Mouse (Mus musculus) neural tube, embryonic 14.5 days (tissue): ENCODE measurements around the gene A630023A22Rik. TPM values are rescaled to one million over a fixed set of nuclear protein-coding genes. Genes with fewer than 3 reads are reported as not detected.

Experiments used
- ATAC-seq: fragments of 200-750 bp; cut with Nextera tagmentation; 2 replicates; pipeline ENCODE4 v1.8.0; 2017; ENCODE audit warnings: low read depth, mild to moderate bottlenecking, moderate TSS enrichment, moderate library complexity
- H3K27ac ChIP-seq: fragments of 300-500 bp; sonication (generic); 2 replicates; pipeline ENCODE4 v1.5.1; 2014; ENCODE audit warnings: low read depth, mild to moderate bottlenecking, control low read depth, low read length, moderate library complexity, mixed read lengths
- H3K27me3 ChIP-seq: fragments of 300-500 bp; sonication (generic); 2 replicates; pipeline ENCODE4 v1.6.1; 2014; ENCODE audit warnings: low read length; ENCODE audit not compliant: control insufficient read depth, insufficient read depth
- H3K36me3 ChIP-seq: fragments of 300-500 bp; sonication (generic); 2 replicates; pipeline ENCODE4 v1.6.1; 2014; ENCODE audit warnings: low read length, mixed read lengths; ENCODE audit not compliant: control insufficient read depth, insufficient read depth
- H3K4me1 ChIP-seq: fragments of 300-500 bp; sonication (generic); 2 replicates; pipeline ENCODE4 v1.6.1; 2014; ENCODE audit warnings: low read length; ENCODE audit not compliant: control insufficient read depth, insufficient read depth
- H3K4me2 ChIP-seq: fragments of 300-500 bp; sonication (generic); 2 replicates; pipeline ENCODE4 v1.6.1; 2014; ENCODE audit warnings: mild to moderate bottlenecking, low read depth, low read length, control low read depth
- H3K4me3 ChIP-seq: fragments of 300-500 bp; sonication (generic); 2 replicates; pipeline ENCODE4 v1.5.1; 2014; ENCODE audit warnings: low read depth, low read length, control low read depth, mixed read lengths
- H3K9ac ChIP-seq: fragments of 300-500 bp; sonication (generic); replicated peaks from 2 replicates; pipeline ENCODE4 v1.6.1; 2014; ENCODE audit warnings: low read depth, mild to moderate bottlenecking, control low read depth, low read length, mixed read lengths
- H3K9me3 ChIP-seq: fragments of 300-500 bp; sonication (generic); 2 replicates; pipeline ENCODE4 v1.6.1; 2016; ENCODE audit warnings: low read length; ENCODE audit not compliant: control insufficient read depth
- WGBS: fragments of 180-500 bp; shearing (Covaris S2); extraction: QIAGEN DNeasy Blood & Tissue Kit; methylation state at CpG from one replicate; pipeline ENCODE4 v1.1.7; 2014; 5-methylcytosine and 5-hydroxymethylcytosine counted together
- polyA plus RNA-seq: library from polyadenylated mRNA; unstranded; fragments of >200 nt; fragmentation: Nextera tagmentation; extraction: Ambion mirVana; gene quantifications from 2 replicates; pipeline ENCODE4 v1.2.1, GENCODE M21; 2014

A630023A22Rik gene
- polyA plus RNA-seq: 0.75 TPM in 1 of 2 replicates, not detected in the other

DNA sequence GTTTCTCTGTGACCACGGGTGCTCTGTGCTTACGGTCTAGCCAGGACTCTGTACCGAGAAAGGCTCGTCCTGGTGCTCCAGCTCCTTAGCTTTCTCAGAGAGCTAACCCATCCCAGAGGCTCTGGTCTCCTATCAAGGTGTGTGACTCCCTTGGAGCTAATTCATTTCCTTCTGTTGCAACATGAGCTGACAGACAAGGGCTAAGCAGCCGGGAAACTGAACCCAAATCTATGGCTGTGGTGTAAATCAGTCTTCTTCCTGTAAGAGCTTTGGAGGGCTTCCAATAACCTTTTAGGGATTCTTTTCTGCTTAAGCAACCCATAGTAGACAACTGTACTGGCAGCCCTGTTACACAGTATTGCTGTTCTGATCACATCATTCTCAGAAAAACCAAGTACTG lies at the start of gene A630023A22Rik:
TSS of gene A630023A22Rik (minus strand) at position 154 of the 400 bp plus-strand sequence.
- 71% methylated on average over 5 of the region's 5 CpGs for WGBS
- no peak within 1 kb of the TSS for H3K27ac ChIP-seq

DNA sequence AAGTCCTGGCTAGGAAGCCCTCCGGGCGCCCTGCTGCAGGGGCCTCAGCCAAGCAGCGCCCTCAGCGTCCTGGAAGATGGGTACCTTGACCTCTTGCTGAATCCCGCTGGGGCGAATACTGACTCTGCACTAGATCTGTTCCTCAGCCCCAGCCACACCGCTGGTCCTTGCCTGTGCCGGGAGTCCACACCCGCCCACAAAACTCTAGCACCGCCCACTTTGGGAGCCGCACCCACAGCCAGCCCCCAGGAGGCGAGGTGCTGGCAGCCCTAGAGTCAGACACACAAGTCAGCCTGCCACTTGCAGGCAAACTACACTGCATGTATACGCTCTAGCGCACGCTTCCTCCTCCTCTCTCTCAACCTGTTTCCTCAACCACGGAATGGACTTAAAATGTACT lies 49.8 kb upstream of the A630023A22Rik start, which contains the start of gene Npy4r:
TSS of gene Npy4r (minus strand) at position 148 of the 400 bp plus-strand sequence.
- Histone ChIP-seq H3K4me1 (no peaks in the 10 kb centered on the region), H3K4me2 (no peak within 1 kb of the TSS), H3K27ac (no peak within 1 kb of the TSS), H3K9me3 (no peaks in the 10 kb centered on the region), H3K9ac (no peak within 1 kb of the TSS), H3K36me3 (no peaks in the 10 kb centered on the region), H3K27me3 (no peaks in the 10 kb centered on the region), H3K4me3 (no peak within 1 kb of the TSS)
- 19% methylated on average over 16 of the region's 16 CpGs for WGBS
- ATAC-seq: no peak

More for the DNA sequence above, at the start of gene A630023A22Rik:
- no peak within 1 kb of the TSS for H3K9ac ChIP-seq
- H3K4me3 ChIP-seq: no peak within 1 kb of the TSS
- H3K4me2 ChIP-seq: no peak within 1 kb of the TSS
- H3K4me1 ChIP-seq: no peaks in the 10 kb centered on the region
- no peaks in the 10 kb centered on the region for H3K36me3 ChIP-seq
- no peaks in the 10 kb centered on the region for H3K27me3 ChIP-seq
- ATAC-seq: no peak
- H3K9me3 ChIP-seq: no peaks in the 10 kb centered on the region

DNA sequence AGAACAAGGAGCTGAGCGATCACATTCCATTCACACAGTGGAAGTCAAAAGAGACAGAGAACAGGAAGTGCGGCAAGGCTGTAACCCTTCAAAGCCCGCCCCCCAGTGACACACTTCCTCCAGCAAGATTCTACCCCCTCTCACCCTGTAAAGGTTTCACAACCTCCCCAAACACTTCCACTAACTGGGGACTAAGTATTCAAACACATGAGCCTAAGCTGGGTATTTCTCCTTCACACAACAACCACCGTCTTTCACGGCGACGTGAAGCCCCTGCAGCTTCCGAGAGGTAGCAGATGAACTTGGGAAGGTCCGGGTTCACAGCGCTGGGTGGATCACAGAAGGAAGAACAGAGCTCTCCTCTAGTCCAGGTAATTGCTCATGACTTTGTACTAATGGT lies 40.4 kb upstream of the A630023A22Rik start:
- H3K9me3 ChIP-seq: no peaks in the 10 kb centered on the region

DNA sequence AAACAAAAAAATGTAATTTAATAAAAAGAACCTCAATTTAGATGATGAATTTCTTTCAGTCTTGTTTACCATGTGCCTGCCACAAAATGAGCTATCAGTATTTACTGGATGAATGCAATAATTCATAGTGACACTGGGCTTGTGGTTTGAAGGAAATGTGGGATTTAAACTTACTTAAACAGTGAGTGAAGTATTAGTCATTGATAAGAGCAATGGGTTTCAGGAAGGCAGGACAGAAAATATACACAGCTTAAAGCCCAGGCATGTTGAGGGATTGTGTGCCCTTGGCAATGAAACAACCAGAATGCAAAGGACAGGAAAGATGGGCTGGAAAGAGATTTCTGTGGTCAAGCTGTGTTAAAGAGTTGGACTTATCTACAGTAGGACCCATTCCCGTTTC lies 39.8 kb upstream of the A630023A22Rik start:
- 82% methylated on average over 1 of the region's 1 CpGs for WGBS
- Histone ChIP-seq H3K27me3 (no peaks in the 10 kb centered on the region), H3K4me1 (no peaks in the 10 kb centered on the region), H3K9me3 (no peaks in the 10 kb centered on the region), H3K9ac (no peak overlapping the region), H3K4me3 (no peak overlapping the region), H3K36me3 (no peaks in the 10 kb centered on the region), H3K27ac (no peak overlapping the region), H3K4me2 (no peak overlapping the region)
- ATAC-seq: no peak

More for the DNA sequence above, 40.4 kb upstream of the A630023A22Rik start:
- H3K9ac ChIP-seq: no peak overlapping the region
- no peak overlapping the region for H3K27ac ChIP-seq
- no peaks in the 10 kb centered on the region for H3K27me3 ChIP-seq
- H3K4me2 ChIP-seq: no peak overlapping the region
- H3K4me3 ChIP-seq: no peak overlapping the region
- no peaks in the 10 kb centered on the region for H3K36me3 ChIP-seq
- 88% methylated on average over 10 of the region's 10 CpGs for WGBS
- no peak for ATAC-seq
- no peaks in the 10 kb centered on the region for H3K4me1 ChIP-seq

DNA sequence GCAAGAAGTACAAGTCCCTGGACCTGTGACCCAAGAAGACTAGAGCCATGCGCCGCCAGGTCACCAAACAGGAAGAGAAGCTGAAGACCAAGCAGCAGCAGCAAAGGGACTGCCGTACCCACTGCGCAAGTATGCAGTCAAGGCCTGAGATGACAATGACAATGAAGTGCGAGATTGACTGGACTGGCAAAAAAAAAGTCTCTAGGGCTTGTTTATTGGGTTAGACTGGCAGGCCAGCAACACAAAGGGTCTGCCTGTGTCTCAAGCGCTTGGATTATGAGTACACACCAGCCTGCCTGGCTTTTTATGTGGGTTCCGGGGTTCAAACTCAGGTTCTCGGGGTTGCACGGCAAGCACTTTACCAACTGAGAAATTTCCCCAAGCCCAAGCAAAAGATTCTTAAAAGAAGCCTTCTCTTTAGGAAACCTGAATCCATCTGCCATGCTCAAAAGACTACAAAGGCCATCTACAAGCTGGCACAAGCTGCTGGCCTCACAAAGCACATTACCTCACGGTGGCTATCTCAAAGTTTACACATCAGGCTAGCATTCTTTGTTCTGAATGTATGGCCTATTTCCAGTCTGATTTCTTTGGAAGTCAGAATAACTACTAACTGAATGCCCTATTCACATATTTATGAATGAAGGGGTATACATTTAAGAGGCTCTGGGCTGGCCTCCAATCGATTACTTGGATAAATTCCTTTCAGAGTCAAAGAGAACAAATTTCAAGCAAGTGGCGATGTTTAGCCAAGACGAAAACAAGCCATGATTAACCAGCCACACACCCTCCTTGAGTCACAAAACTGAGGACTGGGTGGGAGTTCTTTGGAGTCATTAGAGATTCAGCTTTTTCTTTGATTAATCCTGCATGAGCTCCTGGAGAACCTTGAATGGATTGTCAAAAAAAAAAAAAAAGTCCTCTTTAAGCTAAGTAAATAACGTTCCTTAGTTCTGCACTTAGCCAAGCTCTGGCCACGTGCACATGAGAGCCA lies 37.4 kb upstream of the A630023A22Rik start:
- 74% methylated on average over 15 of the region's 15 CpGs for WGBS
- H3K27me3 ChIP-seq: no peaks in the 10 kb centered on the region
- H3K9ac ChIP-seq: no peak overlapping the region
- H3K27ac ChIP-seq: no peak overlapping the region
- H3K4me3 ChIP-seq: no peak overlapping the region
- H3K9me3 ChIP-seq: no peaks in the 10 kb centered on the region
- no peak for ATAC-seq
- H3K4me2 ChIP-seq: no peak overlapping the region
- H3K36me3 ChIP-seq: no peaks in the 10 kb centered on the region
- no peaks in the 10 kb centered on the region for H3K4me1 ChIP-seq

DNA sequence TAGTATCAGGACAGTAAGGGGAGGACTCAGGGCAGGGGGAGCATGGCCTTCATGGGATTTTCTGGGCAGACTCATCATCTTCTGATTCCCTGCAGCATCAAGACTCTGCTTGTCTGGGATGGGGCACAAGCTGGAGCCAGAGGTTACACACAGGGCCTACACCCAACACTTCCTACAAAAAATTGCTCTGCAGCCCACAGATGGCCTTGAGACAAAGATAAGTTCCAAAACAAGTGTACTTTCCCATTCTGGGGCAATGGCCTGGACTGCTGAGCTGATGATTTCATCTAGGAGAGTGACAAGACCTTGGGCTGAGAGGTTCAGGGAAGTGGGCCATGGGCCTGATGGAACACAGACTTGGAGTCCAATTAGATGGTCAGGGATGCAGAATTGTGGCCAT lies 32.8 kb upstream of the A630023A22Rik start:
- Histone ChIP-seq H3K27ac (no peak overlapping the region), H3K36me3 (no peaks in the 10 kb centered on the region), H3K4me1 (no peaks in the 10 kb centered on the region), H3K4me3 (no peak overlapping the region), H3K9me3 (no peaks in the 10 kb centered on the region), H3K27me3 (no peaks in the 10 kb centered on the region), H3K9ac (no peak overlapping the region), H3K4me2 (no peak overlapping the region)
- no peak for ATAC-seq

DNA sequence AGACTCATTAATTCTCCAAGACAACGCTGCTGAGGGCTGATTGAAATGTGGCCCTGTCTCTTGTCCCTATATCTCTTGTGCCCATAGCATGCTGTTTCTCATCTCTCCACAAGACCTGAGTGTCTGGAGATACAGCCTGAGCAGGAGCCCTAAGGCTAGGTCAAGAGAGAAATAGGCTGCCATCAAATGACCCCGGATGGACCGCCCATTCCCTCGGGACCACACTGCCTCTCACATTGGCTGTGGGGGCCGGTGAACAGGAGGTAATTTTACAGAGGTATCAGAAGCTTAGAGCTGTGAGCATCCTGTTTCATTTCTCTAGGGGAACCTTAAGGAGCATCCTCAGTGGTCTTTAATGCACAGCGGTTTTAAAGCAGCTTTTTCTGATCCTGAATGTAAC lies 28.7 kb upstream of the A630023A22Rik start:
- WGBS: 54% methylated on average over 6 of the region's 6 CpGs
- Histone ChIP-seq H3K9ac (no peak overlapping the region), H3K4me1 (no peaks in the 10 kb centered on the region), H3K27ac (no peak overlapping the region), H3K4me3 (no peak overlapping the region), H3K4me2 (no peak overlapping the region), H3K36me3 (no peaks in the 10 kb centered on the region), H3K9me3 (no peaks in the 10 kb centered on the region), H3K27me3 (no peaks in the 10 kb centered on the region)
- ATAC-seq: no peak

DNA sequence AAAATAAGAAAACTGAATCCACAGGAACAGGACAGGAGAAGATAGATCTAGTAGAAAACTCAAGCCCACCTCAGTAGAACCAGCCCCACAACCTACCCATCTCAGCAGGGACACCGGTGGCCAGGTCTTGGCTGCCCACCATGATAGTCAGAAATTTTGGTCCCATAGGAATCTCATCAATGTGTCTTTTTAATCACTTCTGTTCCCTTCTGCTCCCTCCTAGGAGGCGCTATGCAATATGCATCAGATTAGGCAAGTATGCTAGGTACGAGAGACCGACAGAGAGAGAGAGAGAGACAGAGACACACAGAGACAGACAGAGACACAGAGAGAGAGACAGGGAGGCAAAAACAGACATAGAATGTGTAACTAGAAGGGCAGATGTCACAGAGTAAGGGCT lies 19.1 kb upstream of the A630023A22Rik start:
- no peak overlapping the region for H3K9ac ChIP-seq
- no peak overlapping the region for H3K4me2 ChIP-seq
- no peaks in the 10 kb centered on the region for H3K27me3 ChIP-seq
- H3K36me3 ChIP-seq: no peaks in the 10 kb centered on the region
- no peaks in the 10 kb centered on the region for H3K9me3 ChIP-seq
- ATAC-seq: no peak
- WGBS: 96% methylated on average over 4 of the region's 4 CpGs
- H3K27ac ChIP-seq: no peak overlapping the region
- H3K4me1 ChIP-seq: no peaks in the 10 kb centered on the region
- no peak overlapping the region for H3K4me3 ChIP-seq

DNA sequence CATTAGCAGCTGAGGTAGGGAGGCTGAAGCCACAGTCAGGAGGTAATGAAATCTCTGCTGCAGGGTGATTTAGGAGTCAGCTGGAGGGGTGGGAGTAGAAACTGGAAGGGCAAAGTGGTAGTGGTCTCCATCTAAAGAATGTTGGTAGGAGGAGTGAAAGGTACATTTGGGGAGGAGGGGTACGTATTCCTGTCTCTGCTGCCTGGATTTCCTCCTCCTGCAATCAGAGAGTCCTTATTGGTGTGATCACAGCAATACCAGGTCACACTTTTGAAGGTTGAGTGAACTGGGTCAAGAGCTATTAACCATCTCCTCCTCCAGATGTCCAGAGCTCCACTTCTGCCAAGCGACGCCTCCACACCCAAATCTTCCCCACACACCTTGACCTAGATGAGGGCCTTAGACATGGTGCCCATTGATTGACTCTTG lies 18.4 kb upstream of the A630023A22Rik start:
- peak; percentile 49; the same call in 1 of the 2 replicates for ATAC-seq
- H3K27ac ChIP-seq: no peak overlapping the region
- H3K36me3 ChIP-seq: no peaks in the 10 kb centered on the region
- no peaks in the 10 kb centered on the region for H3K9me3 ChIP-seq
- H3K4me3 ChIP-seq: no peak overlapping the region
- H3K4me1 ChIP-seq: no peaks in the 10 kb centered on the region
- no peaks in the 10 kb centered on the region for H3K27me3 ChIP-seq
- 81% methylated on average over 3 of the region's 3 CpGs for WGBS
- no peak overlapping the region for H3K9ac ChIP-seq
- no peak overlapping the region for H3K4me2 ChIP-seq
